Mouse (Mus musculus): ENCODE measurements around the gene Bdp1. TPM values are rescaled to one million over a fixed set of nuclear protein-coding genes. Genes with fewer than 3 reads are reported as not detected.

Gene Bdp1
- total RNA-seq, 2 experiments from 2014 or later: 39.0 to 44.4 TPM

- DNase-seq (ENCODE audit: low spot score in 2 of 2): no peak
Observed at GRCm38 (mm10) chr13:100005911-100006496, 97.9 kb downstream of the Bdp1 start.

DNA sequence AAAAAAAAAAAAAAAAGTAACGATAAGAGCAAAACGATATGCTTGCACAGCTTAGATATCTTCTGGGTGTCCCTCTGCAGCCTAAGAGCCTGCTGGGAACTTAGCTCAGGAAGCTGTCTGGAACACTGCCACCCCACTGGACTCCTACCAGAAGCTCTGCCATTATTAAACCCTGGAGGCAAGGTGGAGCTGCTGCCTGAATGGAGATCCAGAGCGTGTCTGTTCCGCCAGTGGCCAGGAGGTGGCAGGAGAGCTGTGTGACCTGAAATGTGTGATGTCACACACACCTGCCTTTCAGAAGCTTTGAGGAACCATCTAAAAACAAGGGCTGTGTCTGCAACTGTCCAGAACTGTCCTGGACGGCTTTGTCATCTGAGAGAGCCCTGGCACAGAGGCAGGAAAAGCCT, 102.1 kb downstream of the Bdp1 start:
- DNase-seq (ENCODE audit: low spot score in 2 of 2): peak; percentile 86

DNA sequence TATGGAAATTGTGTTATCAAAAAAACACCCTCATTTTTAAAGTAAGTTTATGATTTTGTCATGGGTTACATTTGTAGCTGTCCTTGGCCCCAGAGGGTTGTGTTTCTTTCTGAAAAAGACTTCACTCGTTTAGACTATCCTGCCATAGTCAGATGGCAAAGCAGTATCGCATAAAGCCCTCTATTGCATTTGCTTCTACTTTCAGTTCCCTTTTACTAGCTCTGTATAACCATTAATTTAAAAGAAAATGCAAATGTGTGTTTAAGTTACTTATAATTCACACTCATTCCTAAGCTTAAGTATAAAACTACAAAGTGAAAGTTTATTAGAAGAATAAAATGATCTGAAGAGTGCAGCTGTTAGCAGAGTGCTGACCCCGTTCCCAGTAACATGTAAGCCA, 104.8 kb downstream of the Bdp1 start:
- DNase-seq (ENCODE audit: low spot score in 2 of 2): no peak

GRCm38 (mm10) chr13:99998099-99998498, 105.8 kb downstream of the Bdp1 start:
- DNase-seq (ENCODE audit: low spot score in 2 of 2): no peak

GRCm38 (mm10) chr13:99989592-99989991, 114.3 kb downstream of the Bdp1 start:
- no peak for DNase-seq (ENCODE audit: low spot score in 2 of 2)

- no peak for DNase-seq (ENCODE audit: low spot score in 2 of 2)
Observed at GRCm38 (mm10) chr13:99983320-99983719, 120.5 kb downstream of the Bdp1 start.

- no peak for DNase-seq (ENCODE audit: low spot score in 2 of 2)
Observed at GRCm38 (mm10) chr13:99979406-99979805, 124.5 kb downstream of the Bdp1 start.

GRCm38 (mm10) chr13:99970089-99970488, 133.8 kb downstream of the Bdp1 start:
- DNase-seq (ENCODE audit: low spot score in 2 of 2): no peak

Other genes starting within 250 kb of the Bdp1 start
- gene Cartpt, start 203.0 kb downstream of the Bdp1 start, total RNA-seq (2021): 10 to 100 TPM; 14.0 to 20.0 TPM
- 10 to 100 TPM; 22.0 to 22.3 TPM for gene Mccc2, start 88.4 kb downstream of the Bdp1 start, total RNA-seq (2021)
- gene Serf1, start 3.9 kb upstream of the Bdp1 start, total RNA-seq (2021): 10 to 100 TPM; 15.0 to 16.5 TPM
- 10 to 100 TPM; 35.6 to 40.5 TPM for gene Smn1, start 20.8 kb upstream of the Bdp1 start, total RNA-seq (2021)
- under 1 TPM; 0.59 to 0.63 TPM for gene Naip2, start 98.0 kb upstream of the Bdp1 start, total RNA-seq (2021)
- under 1 TPM; 0.35 to 0.45 TPM for gene Naip5, start 142.3 kb upstream of the Bdp1 start, total RNA-seq (2021)
- gene Naip6, start 213.6 kb upstream of the Bdp1 start, total RNA-seq (2021): under 1 TPM; 0.14 to 0.23 TPM

Measured in left cerebral cortex, adult 18-20 months (tissue).